Mouse (Mus musculus): Measurements from ENCODE around the gene Gm20388. TPM values are rescaled to one million over a fixed set of nuclear protein-coding genes. Genes with fewer than 3 reads are reported as not detected.
A peak's percentile ranks its signal among the peaks of the same experiment; 100 is the strongest.
"Not testable (repeated sequence)": the region's sequence is repeated elsewhere in the genome, so short reads cannot be mapped to it uniquely, and the experiment has no call there.

Gm20388 gene
- polyA plus RNA-seq, 1 experiment from 2014 or later, result not detected

- not testable (repeated sequence) for H3K4me1 ChIP-seq; ATAC-seq (ENCODE audit: extremely low read depth, insufficient number of reproducible peaks, low FRiP score, low TSS enrichment); H3K27ac ChIP-seq (replicated peaks); H3K4me3 ChIP-seq; H3K27me3 ChIP-seq (replicated peaks); H3K9ac ChIP-seq; H3K9me3 ChIP-seq; H3K4me2 ChIP-seq
- 91% methylated on average over 12 of the region's 12 CpGs for WGBS
- peaks cover 72% of the 10 kb centered on the region for H3K36me3 ChIP-seq
These were observed 3541.1 kb downstream of the Gm20388 start for GRCm38 (mm10) chr8:123451747-123452146.

GRCm38 (mm10) chr8:123452149-123452548, 3541.5 kb downstream of the Gm20388 start:
- H3K4me1 ChIP-seq, result peaks cover 5% of the 10 kb centered on the region
- ATAC-seq (ENCODE audit: extremely low read depth, insufficient number of reproducible peaks, low FRiP score, low TSS enrichment), result no peak
- H3K36me3 ChIP-seq, result peaks cover 76% of the 10 kb centered on the region
- H3K9me3 ChIP-seq, result no peaks in the 10 kb centered on the region
- no peaks in the 10 kb centered on the region for H3K27me3 ChIP-seq (replicated peaks)
- no peak overlapping the region for H3K4me3 ChIP-seq
- H3K4me2 ChIP-seq, result no peak overlapping the region
- no peak overlapping the region for H3K27ac ChIP-seq (replicated peaks)
- H3K9ac ChIP-seq, result no peak overlapping the region
- WGBS, result 67% methylated on average over 4 of the region's 4 CpGs

GRCm38 (mm10) chr8:123453291-123453690, 3542.7 kb downstream of the Gm20388 start:
- Histone ChIP-seq H3K36me3 (peaks cover 87% of the 10 kb centered on the region), H3K9me3 (no peaks in the 10 kb centered on the region)

DNA sequence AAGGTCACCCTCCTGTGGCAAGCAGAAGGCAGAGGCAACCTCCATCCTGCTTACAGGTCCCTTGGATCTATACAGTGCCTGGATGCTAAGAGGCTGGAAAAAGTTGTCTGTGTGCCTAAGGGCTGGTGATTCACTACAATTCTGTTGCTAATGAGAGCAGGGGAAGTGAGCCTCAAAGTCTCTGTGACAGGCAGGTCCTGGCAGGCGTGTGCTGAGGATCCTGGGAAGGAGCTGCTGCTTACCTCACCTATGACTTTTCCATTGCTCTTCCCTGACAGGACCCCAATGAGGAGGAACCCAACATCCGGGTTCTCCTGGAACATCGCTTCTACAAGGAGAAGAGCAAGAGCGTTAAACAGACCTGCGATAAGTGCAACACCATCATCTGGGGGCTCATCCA, 3543.3 kb downstream of the Gm20388 start:
- Histone ChIP-seq H3K36me3 (peaks cover 93% of the 10 kb centered on the region), H3K4me2 (no peak overlapping the region), H3K27ac (replicated peaks) (no peak overlapping the region), H3K27me3 (replicated peaks) (no peaks in the 10 kb centered on the region), H3K9me3 (no peaks in the 10 kb centered on the region), H3K4me1 (no peaks in the 10 kb centered on the region), H3K9ac (no peak overlapping the region), H3K4me3 (no peak overlapping the region)
- 76% methylated on average over 5 of the region's 5 CpGs for WGBS
- no peak for ATAC-seq (ENCODE audit: extremely low read depth, insufficient number of reproducible peaks, low FRiP score, low TSS enrichment)

More at GRCm38 (mm10) chr8:123453291-123453690, 3542.7 kb downstream of the Gm20388 start:
- H3K4me3 ChIP-seq, result no peak overlapping the region
- no peaks in the 10 kb centered on the region for H3K4me1 ChIP-seq
- no peak overlapping the region for H3K4me2 ChIP-seq
- H3K27me3 ChIP-seq (replicated peaks), result no peaks in the 10 kb centered on the region
- H3K9ac ChIP-seq, result no peak overlapping the region
- WGBS, result 70% methylated on average over 7 of the region's 7 CpGs
- no peak for ATAC-seq (ENCODE audit: extremely low read depth, insufficient number of reproducible peaks, low FRiP score, low TSS enrichment)
- H3K27ac ChIP-seq (replicated peaks), result no peak overlapping the region

- H3K27ac ChIP-seq (replicated peaks), result no peak overlapping the region
- no peaks in the 10 kb centered on the region for H3K27me3 ChIP-seq (replicated peaks)
- H3K9me3 ChIP-seq, result no peaks in the 10 kb centered on the region
- H3K4me3 ChIP-seq, result no peak overlapping the region
- no peak for ATAC-seq (ENCODE audit: extremely low read depth, insufficient number of reproducible peaks, low FRiP score, low TSS enrichment)
- WGBS, result 88% methylated on average over 6 of the region's 6 CpGs
- peaks cover 93% of the 10 kb centered on the region for H3K36me3 ChIP-seq
- no peaks in the 10 kb centered on the region for H3K4me1 ChIP-seq
- H3K4me2 ChIP-seq, result no peak overlapping the region
- no peak overlapping the region for H3K9ac ChIP-seq
These were observed 3543.9 kb downstream of the Gm20388 start for GRCm38 (mm10) chr8:123454559-123454958.

GRCm38 (mm10) chr8:123463651-123464050, 3553.0 kb downstream of the Gm20388 start:
- 88% methylated on average over 4 of the region's 4 CpGs for WGBS
- ATAC-seq (ENCODE audit: extremely low read depth, insufficient number of reproducible peaks, low FRiP score, low TSS enrichment), result no peak
- Histone ChIP-seq H3K36me3 (peaks cover 51% of the 10 kb centered on the region), H3K27ac (replicated peaks) (no peak overlapping the region), H3K4me3 (no peak overlapping the region), H3K9me3 (no peaks in the 10 kb centered on the region), H3K4me1 (no peaks in the 10 kb centered on the region), H3K4me2 (no peak overlapping the region), H3K27me3 (replicated peaks) (no peaks in the 10 kb centered on the region), H3K9ac (no peak overlapping the region)

GRCm38 (mm10) chr8:123467476-123467875, 3556.8 kb downstream of the Gm20388 start:
- H3K27me3 ChIP-seq (replicated peaks), result peaks cover 13% of the 10 kb centered on the region
- H3K27ac ChIP-seq (replicated peaks), result no peak overlapping the region
- H3K4me2 ChIP-seq, result no peak overlapping the region
- WGBS, result 69% methylated on average over 3 of the region's 3 CpGs
- no peak overlapping the region for H3K4me3 ChIP-seq
- no peak overlapping the region for H3K9ac ChIP-seq
- H3K9me3 ChIP-seq, result no peaks in the 10 kb centered on the region
- peaks cover 13% of the 10 kb centered on the region for H3K36me3 ChIP-seq
- no peaks in the 10 kb centered on the region for H3K4me1 ChIP-seq
- no peak for ATAC-seq (ENCODE audit: extremely low read depth, insufficient number of reproducible peaks, low FRiP score, low TSS enrichment)

DNA sequence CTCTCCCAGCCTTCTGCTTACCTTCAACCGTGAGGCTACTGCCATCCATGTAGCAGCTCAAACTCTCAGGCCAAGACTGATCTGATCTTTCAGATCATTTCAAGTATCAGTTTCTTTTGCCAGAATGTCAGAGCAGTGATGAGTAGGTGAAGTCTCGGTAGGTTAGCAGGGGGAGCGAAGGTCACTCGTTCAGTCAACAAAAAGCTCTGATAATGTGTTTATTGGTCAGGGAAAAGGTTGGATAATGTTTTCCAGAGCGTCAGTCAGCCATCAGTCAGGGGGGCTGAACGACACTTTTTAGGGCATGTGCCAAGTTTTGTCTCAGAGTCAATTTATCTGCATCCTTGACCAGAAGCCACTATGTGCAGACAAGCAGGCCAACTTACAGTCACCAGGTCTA, 3562.3 kb downstream of the Gm20388 start:
- H3K9me3 ChIP-seq; H3K36me3 ChIP-seq; H3K4me1 ChIP-seq; ATAC-seq (ENCODE audit: extremely low read depth, insufficient number of reproducible peaks, low FRiP score, low TSS enrichment); H3K27ac ChIP-seq (replicated peaks); H3K4me3 ChIP-seq; H3K4me2 ChIP-seq; H3K9ac ChIP-seq: not testable (repeated sequence)
- peaks cover 13% of the 10 kb centered on the region for H3K27me3 ChIP-seq (replicated peaks)
- WGBS, result 66% methylated on average over 6 of the region's 6 CpGs

DNA sequence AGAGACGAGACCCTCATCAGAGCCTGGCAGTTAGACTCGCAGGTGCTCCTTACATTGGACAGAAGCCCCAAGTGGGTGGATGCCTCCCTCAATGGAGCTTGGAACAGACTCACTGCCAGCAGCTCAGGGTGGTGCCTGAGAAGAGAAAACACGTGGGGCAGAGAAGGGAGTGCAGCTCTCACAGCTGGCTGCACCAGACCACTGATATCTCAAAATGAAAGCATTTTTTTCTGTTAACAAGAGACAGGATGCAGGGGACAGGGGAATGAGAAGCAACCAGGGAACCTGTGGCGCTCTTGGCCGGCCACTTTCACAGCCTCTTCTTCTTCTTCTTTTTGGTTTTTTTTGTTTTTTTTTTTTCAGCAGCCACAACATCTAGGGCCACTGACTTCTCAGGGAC, 3563.9 kb downstream of the Gm20388 start:
- Histone ChIP-seq H3K27me3 (replicated peaks) (peaks cover 13% of the 10 kb centered on the region), H3K9ac (0 out of 2 replicates have a peak overlapping the region, but pooled peaks have one; percentile 33), H3K4me1 (peaks cover 18% of the 10 kb centered on the region)
- 55% methylated on average over 5 of the region's 5 CpGs for WGBS
- not testable (repeated sequence) for H3K9me3 ChIP-seq; H3K36me3 ChIP-seq; H3K27ac ChIP-seq (replicated peaks); H3K4me3 ChIP-seq; H3K4me2 ChIP-seq; ATAC-seq (ENCODE audit: extremely low read depth, insufficient number of reproducible peaks, low FRiP score, low TSS enrichment)

GRCm38 (mm10) chr8:123476911-123477736, 3566.5 kb downstream of the Gm20388 start:
- H3K36me3 ChIP-seq, result peaks cover 21% of the 10 kb centered on the region
- H3K9me3 ChIP-seq, result no peaks in the 10 kb centered on the region
- peak overlapping the region; percentile 79 for H3K4me3 ChIP-seq
- H3K4me1 ChIP-seq, result peaks cover 18% of the 10 kb centered on the region
- peak overlapping the region; percentile 95 for H3K27ac ChIP-seq (replicated peaks)
- 7% methylated on average over 34 of the region's 34 CpGs for WGBS
- no peak for ATAC-seq (ENCODE audit: extremely low read depth, insufficient number of reproducible peaks, low FRiP score, low TSS enrichment)
- peak overlapping the region; percentile 84 for H3K4me2 ChIP-seq
- peak overlapping the region; percentile 85 for H3K9ac ChIP-seq
- no peaks in the 10 kb centered on the region for H3K27me3 ChIP-seq (replicated peaks)

DNA sequence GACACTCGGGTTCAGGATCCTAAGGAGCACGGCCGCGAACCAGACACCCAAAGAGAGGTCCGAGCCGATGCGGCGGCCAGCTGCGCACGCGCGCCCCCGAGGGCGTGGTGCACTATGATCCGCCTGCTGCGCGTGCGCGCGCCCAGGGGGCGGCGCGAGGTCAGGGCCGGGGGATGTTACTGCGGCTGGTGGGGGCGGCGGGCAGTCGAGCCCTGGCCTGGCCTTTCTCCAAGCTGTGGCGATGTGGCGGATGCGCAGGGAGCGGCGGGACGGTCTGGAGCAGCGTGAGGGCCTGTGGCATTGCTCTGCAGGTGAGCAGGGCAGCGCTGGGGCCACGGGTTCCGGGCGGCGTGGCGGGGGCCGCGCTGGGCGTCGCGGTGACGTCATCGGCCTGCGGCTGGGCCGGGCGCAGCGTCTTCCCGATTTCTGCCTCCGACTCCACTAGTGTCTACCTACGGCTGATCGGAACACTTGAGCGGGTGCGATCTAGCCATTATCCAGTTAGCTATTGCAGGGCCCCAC, 3567.2 kb downstream of the Gm20388 start, which contains the start of gene Afg3l1:
TSS of gene Afg3l1 (plus strand) at position 167 of the 522 bp plus-strand sequence.
- under 1% methylated on average over 58 of the region's 58 CpGs for WGBS
- Histone ChIP-seq H3K4me2 (peak within 1 kb of the TSS; percentile 84), H3K4me1 (peaks cover 18% of the 10 kb centered on the region), H3K27me3 (replicated peaks) (no peaks in the 10 kb centered on the region), H3K9me3 (no peaks in the 10 kb centered on the region), H3K4me3 (peak within 1 kb of the TSS; percentile 79), H3K36me3 (peaks cover 27% of the 10 kb centered on the region), H3K9ac (peak within 1 kb of the TSS; percentile 85), H3K27ac (replicated peaks) (peak within 1 kb of the TSS; percentile 95)
- peak; percentile 86 for ATAC-seq (ENCODE audit: extremely low read depth, insufficient number of reproducible peaks, low FRiP score, low TSS enrichment)

Measured in heart, embryonic 13.5 days (tissue).